Mouse (Mus musculus): ENCODE measurements around the gene Rab7b. TPM values are rescaled to one million over a fixed set of nuclear protein-coding genes. Genes with fewer than 3 reads are reported as not detected.

Gene Rab7b
- total RNA-seq (2021), result 1 to 10 TPM; 2.8 to 2.9 TPM
- long read RNA-seq, experiment 1, partial matches to known transcripts, result 0 of 2 reads
- long read RNA-seq, experiment 1, other reads (novel, unspliced or antisense), result 1 of 2 reads
- long read RNA-seq, experiment 2, full-length matches to known transcripts, result 2 of 3 reads
- long read RNA-seq, experiment 2, partial matches to known transcripts, result 0 of 3 reads
- long read RNA-seq, experiment 2, other reads (novel, unspliced or antisense), result 1 of 3 reads

DNA sequence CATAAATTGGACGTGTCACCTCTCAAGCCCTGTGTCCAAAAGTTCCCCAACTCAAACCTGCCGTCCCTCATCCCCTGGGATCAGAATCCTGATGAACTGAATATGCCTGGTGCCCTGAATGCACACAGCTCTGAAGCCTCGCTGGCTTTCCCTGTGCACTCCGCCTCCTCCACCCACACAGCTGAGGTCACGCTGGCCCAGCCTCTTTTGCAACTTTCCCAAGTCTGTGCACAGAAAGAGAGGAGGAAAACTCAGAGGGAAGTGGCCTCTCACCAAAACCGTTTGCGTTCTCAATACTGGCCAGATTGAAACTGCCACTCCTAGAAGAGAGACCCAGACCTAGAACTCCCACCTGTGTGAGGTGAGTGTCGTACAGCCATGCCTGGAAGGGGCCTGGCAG, at the start of gene Rab7b:
Gene Rab7b (plus strand): TSS at position 221 of the 400 bp plus-strand sequence.
- intact Hi-C loops (cut with DNase I), result no loop called here
- DNase-seq, result peak; percentile 64 to 67

DNA sequence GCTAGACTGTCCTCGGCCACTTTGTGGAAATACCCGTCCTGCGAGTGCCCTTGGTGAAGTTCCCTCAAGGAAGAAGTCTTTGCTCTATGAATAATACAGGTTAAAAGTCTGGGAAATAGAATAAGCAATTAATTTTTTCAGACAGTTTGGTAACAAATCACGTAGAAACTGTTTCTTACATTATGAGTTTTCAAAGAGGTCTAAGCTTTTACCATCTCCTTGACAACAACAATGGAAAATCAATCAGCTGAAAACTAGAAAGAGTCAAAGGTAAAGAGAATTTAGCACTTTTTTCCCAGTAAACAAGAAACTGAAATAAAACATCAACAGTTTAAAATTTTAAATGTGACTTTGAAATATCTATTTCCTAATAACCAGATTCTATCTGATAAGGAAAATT, 48.4 kb upstream of the Rab7b start:
- no peak for DNase-seq
- intact Hi-C loops (cut with DNase I), result no loop called here

DNA sequence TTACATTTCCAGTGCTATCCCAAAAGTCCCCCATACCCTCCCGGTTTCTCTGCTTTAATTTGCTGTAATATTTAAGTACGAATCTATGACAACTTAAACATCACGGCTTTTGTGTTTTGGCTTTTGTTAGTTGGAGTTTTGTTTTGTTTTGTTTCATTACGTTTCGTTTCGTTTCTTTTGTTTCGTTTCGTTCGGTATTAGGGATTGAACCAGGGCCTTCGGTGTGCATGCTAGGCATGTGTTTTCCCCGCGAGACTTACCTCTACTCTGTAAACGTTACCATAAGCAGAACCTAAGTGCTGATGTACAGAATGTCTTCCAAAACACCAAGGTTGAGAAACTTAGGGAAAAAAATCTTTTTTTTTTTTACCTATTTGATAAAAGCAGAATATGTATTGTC, 46.9 kb upstream of the Rab7b start:
- no peak for DNase-seq
- intact Hi-C loops (cut with DNase I), result no loop called here

DNA sequence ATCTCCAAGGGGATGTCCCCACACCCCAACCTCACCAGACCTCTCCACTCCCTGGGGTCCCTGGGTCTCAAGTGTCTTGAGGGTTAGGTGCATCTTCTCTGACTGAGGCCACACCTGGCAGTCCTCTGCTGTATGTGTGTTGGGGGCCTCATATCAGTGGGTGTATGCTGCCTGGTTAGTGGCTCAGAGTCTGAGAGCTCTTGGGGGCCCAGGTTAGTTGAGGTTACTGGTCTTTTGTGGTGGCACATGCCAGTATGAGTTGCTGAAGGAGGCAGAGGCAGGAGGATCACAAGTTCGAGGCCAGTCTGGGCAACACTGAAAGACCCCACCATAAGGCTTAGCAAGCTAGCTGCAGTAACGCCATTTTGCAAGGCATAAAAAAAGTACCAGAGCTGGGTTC, 46.2 kb upstream of the Rab7b start:
- no peak for DNase-seq
- intact Hi-C loops (cut with DNase I), result no loop called here

DNA sequence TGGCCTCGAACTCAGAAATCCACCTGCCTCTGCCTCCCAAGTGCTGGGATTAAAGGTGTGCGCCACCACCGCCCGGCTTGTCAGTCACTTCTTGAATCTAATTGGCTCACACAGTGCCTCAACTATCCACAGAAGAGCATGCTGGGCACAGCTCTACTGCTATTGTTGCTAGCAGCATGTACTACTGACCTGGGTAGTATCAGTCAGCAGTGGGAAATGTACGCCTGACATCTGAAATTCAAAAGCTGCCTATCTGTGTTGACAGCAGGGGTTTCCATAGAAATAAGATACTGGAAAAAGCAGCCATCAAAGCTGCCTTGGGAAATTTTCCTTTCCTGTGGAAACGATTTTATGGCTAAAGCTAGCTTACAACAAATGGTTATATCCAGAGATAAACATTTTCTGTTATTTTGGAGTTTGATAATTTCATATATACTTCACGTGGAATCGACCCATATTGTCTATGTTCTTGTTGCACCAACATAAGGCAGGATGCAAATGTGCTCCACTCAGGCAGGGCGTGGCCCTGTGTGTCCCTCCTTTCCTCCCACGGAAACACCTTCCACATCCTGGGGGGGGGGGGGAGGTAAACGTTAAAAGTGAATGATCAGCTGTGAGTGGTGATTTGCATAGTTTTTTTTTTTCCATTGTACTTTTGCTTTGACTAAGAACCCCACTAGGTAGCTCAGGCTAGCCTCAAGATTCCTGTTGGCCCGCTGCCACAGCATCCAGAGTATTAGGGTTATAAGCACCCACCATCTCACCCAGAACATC, 35.6 kb upstream of the Rab7b start:
- DNase-seq, result no peak
- intact Hi-C loops (cut with DNase I), result no loop called here

DNA sequence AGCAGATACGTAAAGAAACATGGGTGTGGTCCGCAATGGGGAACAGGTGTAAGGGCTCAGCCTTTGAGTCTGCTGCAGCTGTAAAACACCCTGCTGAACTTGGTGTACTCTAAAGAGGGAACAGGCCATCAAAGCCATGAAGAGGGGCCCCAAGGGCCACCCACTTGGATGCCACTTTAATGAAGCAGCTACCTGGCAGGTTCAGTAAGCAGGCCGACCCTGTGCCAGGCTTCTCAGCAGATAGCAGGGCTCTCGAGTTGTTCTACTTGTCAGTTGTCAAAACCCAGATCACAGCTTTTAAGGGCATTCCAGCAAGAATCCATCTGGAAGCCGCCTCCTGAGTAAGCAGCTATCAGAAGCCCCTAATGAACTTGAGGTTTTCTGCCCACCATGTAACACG, 32.9 kb upstream of the Rab7b start:
- no peak for DNase-seq
- intact Hi-C loops (cut with DNase I), result loop anchor here (5.0 kb wide), 1 partner anchor 43 kb away; no protein-coding TSS in a partner anchor

DNA sequence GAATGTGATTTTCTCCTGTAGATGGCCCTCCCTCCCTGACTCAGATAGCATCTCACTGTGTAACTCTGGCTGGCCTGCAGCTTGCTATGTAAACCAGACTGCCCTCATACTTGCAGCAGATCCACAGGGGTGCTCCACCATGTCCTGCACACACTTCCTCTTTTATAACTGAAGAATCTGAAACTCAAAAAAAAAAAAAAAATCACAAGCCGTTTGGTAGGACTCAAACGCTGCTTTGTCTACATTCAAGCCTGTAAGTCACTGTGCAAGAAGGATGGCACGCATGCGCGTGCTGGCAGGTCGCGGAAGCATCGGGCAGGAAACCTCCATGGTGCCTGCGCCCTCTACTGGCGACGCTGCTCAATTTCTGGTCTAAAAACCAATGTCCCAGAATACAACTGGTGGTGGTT, 30.5 kb upstream of the Rab7b start:
- peak; percentile 79 to 84 for DNase-seq
- intact Hi-C loops (cut with DNase I), result loop anchor here (5.0 kb wide), 1 partner anchor 46 kb away; no protein-coding TSS in a partner anchor

DNA sequence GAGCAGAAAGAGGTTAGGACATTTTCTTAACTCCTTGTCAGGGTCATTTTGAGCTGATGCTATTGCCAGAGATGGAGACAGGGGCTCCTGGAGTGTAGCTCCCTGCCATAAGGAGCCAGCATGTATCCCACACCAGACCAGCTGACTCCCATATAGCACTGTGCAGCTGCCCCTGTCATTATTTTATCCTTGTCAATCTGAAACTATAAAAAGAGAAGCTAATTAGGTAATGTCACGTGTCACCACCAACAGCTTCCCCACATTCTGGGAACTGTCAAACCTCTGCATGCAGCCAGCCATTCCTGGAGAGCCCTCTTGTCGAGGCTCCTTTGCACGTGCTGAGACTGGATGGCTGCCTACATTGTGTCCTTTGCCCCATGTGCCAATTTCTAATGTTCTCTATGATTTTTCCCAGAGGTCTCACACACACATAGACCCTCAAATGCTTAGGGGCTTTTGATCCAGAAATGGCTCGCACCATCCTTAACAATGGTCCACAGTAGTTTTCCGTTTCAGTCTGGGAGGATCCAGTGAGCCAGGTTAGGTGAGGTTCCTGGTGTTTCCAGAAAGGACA, 28.9 kb upstream of the Rab7b start:
- intact Hi-C loops (cut with DNase I), result loop anchor here (5.0 kb wide), 1 partner anchor 47 kb away; no protein-coding TSS in a partner anchor
- no peak for DNase-seq

DNA sequence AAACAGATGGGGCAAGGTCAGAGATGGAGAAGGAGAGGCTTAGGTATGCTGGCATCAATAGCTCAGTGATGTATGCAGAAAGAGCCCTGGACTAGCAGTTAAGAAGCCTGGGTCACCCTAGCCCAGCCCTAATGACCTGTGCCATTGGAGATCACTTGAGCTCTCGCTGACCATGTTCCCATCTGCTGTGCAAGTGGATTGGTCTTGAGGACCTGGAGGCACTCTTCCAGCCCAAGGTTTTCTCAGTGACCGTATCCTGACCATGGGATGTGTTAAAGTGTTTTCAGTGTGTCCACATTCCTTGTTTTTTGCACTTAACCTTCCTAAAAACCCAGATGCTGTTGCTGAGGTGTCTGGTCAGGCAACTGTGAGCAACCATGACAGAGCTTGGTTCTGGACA, 28.2 kb upstream of the Rab7b start:
- intact Hi-C loops (cut with DNase I), result no loop called here
- DNase-seq, result no peak

DNA sequence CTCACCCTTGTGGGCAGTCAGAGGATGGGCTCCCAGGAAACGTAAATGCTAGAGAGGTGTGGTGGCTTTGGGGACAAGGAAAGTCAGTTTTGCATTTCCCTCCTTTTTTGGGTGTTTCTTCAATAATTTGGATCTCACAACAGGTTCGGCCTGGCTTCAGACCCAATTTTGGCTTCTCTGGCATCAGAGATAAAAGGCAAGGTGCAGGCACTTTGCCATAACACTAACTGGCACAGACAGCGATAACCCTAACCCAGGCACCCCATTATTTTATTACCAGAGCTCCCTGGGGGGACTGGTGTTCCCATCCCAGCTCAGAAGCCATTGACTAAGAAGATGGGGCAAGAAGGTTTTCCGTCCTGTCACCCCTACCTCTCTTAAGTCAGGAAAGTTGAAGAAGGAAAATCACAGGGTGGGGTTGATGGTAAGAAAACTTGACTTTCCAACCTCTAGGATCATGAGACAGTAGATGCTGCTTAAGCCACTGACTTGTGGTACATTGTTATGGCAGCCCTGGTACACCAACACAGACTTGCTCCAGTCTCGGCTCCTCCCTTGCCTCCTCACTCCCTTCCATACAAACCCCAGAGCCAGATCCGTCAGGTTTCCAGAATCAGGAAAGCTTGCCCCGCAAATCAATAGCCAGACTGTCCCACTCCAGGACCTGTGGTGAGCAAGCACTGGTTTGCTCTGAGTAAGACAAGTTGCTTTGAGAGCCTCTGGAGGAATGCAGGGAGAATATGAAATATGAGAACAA, 27.6 kb upstream of the Rab7b start:
- intact Hi-C loops (cut with DNase I), result no loop called here
- no peak for DNase-seq

DNA sequence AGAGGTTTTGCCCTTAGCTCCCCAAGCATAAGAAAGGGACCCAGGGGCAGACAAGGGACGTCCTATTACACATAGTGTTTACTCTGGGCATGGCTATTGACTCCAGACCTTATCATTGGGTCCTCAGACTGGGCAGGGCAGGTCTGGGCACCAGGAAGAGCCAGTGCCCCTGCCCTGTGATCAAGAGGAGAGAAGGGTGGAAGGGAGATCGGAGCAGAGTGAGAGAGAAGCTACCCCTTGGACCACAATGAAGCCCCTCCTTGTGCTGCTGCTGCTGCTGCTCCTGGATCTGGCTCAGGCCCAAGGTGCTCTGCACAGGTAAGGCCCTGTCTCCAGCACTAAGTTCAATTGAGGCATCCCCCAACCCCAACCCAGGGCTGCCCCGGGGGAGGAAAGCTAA, 26.7 kb upstream of the Rab7b start:
- intact Hi-C loops (cut with DNase I), result no loop called here
- no peak for DNase-seq

DNA sequence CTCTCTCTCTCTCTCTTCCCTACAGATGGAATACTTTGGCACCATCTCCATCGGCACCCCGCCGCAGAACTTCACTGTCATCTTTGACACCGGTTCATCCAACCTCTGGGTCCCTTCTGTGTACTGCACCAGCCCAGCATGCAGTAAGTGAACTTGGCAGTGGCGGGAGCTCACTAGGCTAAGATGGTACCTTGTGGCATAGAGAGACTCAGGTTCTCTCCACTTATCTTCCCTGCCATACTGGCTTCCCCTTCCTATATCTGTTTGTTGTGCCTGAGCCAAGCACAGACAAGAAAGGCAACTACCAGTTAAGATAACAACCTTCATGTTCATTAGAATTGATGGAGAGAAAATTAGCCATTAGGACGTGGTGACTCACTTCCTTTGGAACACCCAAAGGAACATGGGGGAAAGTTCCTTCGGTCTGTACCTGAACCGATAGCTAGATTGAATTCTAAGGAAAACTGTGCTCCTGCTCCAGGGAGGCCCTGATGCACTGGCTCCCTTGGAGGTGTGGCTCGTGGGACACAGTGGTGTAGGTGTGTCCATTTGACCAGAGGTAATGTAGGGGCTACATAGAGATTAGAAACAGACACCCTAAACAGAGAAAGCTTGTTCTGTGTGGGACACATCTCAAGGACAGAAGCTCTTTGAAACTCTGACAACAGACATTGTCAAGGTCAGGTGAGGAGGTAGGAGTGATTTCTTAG, 25.1 kb upstream of the Rab7b start:
- no peak for DNase-seq
- intact Hi-C loops (cut with DNase I), result no loop called here

DNA sequence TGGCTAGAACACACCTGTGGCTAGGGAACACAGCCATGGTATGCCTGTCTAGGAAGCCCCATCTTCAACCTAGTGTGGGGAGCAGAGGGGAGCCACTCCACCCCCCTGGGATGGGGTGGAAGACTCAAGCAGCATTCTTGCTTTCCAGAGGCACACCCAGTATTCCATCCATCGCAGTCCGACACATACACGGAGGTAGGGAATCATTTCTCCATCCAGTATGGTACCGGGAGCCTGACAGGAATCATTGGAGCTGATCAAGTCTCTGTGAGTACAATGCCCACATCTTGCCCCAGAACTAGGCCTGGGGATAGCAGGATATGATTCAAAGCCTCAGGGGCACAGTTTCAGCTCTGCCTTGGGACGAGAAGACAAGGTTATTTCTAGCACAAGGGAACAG, 24.4 kb upstream of the Rab7b start:
- DNase-seq, result no peak
- intact Hi-C loops (cut with DNase I), result no loop called here

DNA sequence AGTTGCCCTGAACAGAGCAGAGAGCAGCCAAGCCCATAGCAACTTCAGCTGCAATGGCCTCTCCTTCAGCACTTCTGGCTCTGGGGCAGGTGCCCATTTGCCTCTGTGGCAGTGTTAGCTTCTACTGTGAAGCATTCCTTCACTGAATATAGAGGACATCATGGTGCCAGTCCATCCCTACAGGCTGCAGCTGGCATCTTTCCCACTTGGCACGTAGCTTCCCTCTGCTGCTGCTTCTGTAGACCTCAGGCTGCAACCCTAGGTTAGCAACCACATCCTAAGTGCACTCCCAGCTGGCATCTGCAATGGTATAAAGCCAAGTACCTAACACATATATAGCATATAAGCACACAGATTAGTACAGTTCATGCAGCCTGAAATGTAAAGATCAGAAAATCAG, 22.6 kb upstream of the Rab7b start:
- intact Hi-C loops (cut with DNase I), result no loop called here
- no peak for DNase-seq

DNA sequence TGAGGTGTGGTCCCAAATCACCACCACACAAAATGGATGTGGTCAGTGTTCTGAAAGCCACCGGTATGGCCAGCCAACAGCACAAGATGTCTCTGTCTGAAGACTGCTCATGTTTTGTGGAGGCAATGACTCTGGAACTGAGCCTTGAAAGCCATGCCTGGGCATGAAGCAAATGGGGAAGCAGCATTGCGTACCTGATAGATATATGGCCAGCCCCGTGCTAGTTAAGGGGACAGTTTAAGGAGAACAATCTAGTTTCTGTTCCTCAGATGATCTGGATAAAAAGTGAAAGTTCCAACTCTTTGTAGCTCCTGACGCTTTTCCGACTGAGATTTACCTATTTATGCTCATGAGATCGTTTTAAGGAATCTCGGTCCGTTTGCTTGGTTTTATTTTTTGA, 17.4 kb upstream of the Rab7b start:
- intact Hi-C loops (cut with DNase I), result no loop called here
- no peak for DNase-seq

DNA sequence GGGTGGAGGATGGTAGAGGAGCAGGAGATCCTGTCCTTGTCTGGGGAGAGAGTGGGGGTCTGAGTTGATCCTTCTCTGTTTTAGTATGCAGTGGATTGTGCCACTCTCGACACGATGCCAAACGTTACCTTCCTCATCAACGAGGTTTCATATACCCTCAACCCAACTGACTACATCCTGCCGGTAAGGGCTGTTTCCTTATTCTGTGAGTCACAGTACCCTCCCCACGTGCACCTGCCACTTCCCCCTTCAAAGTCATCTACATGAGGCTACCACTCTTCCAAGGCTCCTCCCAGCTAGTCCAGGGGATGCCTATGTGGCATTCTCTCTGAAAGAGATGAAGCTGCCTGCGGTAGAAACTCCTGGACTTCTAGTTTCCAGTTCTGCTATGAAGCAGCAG, 16.1 kb upstream of the Rab7b start:
- intact Hi-C loops (cut with DNase I), result no loop called here
- no peak for DNase-seq

DNA sequence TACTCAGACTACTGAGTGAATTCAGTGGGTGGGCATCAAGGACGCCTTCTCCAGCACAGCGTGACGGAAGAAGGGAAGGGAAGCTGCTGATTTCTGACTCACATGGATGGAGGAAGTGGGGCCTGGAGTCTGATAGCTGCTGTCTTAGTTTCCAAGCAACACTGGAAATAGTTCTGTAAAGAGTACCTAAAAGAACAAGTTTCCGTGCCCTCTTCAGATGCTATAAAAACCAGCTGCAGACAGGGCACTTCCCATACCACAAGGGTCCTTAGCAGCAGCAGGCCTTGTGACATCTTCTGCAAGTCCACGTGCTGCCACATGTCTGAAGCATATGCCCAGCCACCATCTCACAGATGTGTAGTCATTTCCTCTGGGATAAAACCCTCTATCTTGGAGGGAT, 8.9 kb upstream of the Rab7b start:
- DNase-seq, result no peak
- intact Hi-C loops (cut with DNase I), result no loop called here

DNA sequence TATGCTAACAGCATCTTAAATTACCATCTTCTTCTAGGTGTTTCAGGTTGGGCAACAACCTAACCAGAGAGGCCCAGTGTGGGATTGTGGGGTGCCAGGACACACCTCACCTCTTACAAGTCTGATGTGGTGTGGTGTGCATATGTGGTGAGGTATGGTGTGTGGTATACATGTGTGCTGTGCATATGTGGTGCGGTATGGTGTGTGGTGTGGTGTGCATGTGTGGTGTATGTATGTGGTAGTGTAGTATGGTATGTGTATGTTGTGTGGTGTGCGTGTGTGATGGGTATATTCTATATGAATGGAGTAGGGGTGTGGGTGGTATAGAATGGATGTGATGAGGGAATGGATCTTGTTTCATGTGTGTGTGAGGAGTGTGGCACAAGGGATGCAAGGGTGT, 756 bp upstream of the Rab7b start:
- intact Hi-C loops (cut with DNase I), result no loop called here
- no peak for DNase-seq

DNA sequence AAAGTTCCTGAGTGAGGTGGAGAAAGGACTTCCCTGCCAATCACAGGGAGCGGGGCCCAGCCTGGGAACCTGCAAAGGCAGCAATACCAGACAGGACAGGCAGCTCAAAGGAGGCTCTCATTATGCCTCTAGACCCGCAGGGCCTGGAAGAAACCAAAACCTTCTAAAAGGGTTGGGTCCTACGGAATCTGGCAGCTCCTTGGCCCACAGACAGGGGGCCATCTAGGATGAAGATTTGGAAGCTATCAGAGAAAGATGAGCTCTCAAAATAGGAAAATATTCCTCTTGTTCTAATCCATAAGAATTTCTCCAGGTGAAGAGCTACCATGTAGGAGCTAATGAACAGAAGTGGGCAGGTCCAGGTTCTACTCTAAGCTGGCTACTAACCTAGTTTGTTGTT, 521 bp downstream of the Rab7b start:
- intact Hi-C loops (cut with DNase I), result no loop called here
- DNase-seq, result no peak

DNA sequence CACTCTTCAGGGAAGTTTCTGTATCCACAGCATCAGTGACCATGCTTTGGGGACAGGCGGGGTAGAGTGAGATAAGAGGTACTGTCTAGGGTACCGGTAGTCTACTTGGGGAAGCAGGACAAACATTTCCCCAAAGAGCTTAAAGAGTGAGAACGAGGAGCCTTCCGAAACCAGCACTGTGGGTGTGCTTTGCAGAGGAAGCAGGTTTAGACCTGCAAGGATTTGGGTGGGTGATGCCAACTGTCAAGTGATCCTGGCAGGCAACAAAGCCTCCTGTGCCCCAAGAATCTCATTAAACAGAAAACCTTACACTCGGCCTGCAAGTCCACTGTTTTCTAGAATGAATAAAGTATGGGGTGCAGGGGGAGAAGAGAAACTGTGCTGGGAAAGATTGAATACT, 1.4 kb downstream of the Rab7b start:
- intact Hi-C loops (cut with DNase I), result no loop called here
- no peak for DNase-seq

DNA sequence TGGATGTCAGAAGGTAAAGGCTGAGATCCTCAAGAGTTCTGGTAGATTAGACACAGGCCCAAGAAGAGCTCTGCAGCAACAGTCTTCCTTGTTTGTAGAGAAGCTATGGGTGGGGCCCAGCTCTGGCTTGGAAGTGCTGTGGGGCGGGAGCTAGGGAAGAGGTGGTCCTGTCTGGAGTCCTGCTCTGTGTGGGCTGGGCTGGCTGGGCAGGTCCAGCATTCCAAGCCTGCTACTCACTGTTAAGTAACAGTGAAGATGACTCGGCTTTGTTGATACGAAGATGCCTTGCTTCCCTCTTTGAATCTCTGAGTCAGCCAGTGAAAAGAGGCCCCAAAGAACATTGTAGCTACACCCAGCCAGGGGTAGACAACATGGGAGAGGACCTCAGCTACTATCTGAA, 1.9 kb downstream of the Rab7b start:
- peak; percentile 64 to 81 for DNase-seq
- intact Hi-C loops (cut with DNase I), result no loop called here
